Mouse (Mus musculus) MEL (cell line): ENCODE results near the gene Olfr71. TPM values are rescaled to one million over a fixed set of nuclear protein-coding genes. Genes with fewer than 3 reads are reported as not detected.

Source experiments
- DNase-seq: peaks from one replicate; pipeline ENCODE4 v3.0.0; 2011; ENCODE audit warnings: low read depth, low spot score
- H3K27ac ChIP-seq: 2 replicates; pipeline ENCODE4 v1.5.1; 2012; ENCODE audit warnings: low read depth, mild to moderate bottlenecking, control low read depth, low read length, moderate library complexity; ENCODE audit not compliant: control insufficient read depth
- H3K27me3 ChIP-seq, 2 experiments: fragments of 150-350 bp in 1 of 2; sonication (generic) in 1 of 2; 2 replicates each; pipeline ENCODE4 v1.6.1; 2012; ENCODE audit warnings: low read length in 2 of 2, mild to moderate bottlenecking in 2 of 2, improper control_type of control experiment in 1 of 2, moderate library complexity in 1 of 2; ENCODE audit not compliant: insufficient read depth in 2 of 2, control insufficient read depth in 1 of 2
- H3K36me3 ChIP-seq, 2 experiments: 2 replicates each; pipeline ENCODE4 v1.6.1; 2012 to 2014; ENCODE audit warnings: low read length in 2 of 2, improper control_type of control experiment in 1 of 2, inconsistent platforms in 1 of 2, mild to moderate bottlenecking in 1 of 2; ENCODE audit not compliant: insufficient read depth in 2 of 2, control insufficient read depth in 1 of 2
- H3K4me1 ChIP-seq, 2 experiments: fragments of 150-350 bp in 1 of 2; sonication (generic) in 1 of 2; 2 replicates each; pipeline ENCODE4 v1.6.1; 2012; ENCODE audit warnings: low read length in 2 of 2, improper control_type of control experiment in 1 of 2, mild to moderate bottlenecking in 1 of 2; ENCODE audit not compliant: insufficient read depth in 2 of 2, control insufficient read depth in 1 of 2
- H3K4me3 ChIP-seq, 2 experiments: fragments of 150-350 bp in 1 of 2; sonication (generic) in 1 of 2; 2 replicates each; pipeline ENCODE4 v1.5.1; 2012; ENCODE audit warnings: low read depth in 2 of 2, low read length in 2 of 2, mild to moderate bottlenecking in 2 of 2, moderate library complexity in 2 of 2, control low read depth in 1 of 2, improper control_type of control experiment in 1 of 2; ENCODE audit not compliant: control insufficient read depth in 1 of 2, insufficient read depth in 1 of 2
- H3K79me2 ChIP-seq: 2 replicates; pipeline ENCODE4 v1.6.1; 2012; ENCODE audit warnings: mild to moderate bottlenecking, low read length, moderate library complexity; ENCODE audit not compliant: control insufficient read depth, poor library complexity, insufficient read depth
- H3K9ac ChIP-seq: 2 replicates; pipeline ENCODE4 v1.6.1; 2012; ENCODE audit warnings: low read depth, mild to moderate bottlenecking, control low read depth, low read length, moderate library complexity; ENCODE audit not compliant: control insufficient read depth, poor library complexity, severe bottlenecking
- H3K9me3 ChIP-seq: fragments of 150-350 bp; sonication (generic); replicated peaks from 2 replicates; pipeline ENCODE4 v1.6.1; 2012; ENCODE audit warnings: mild to moderate bottlenecking, low read length, improper control_type of control experiment, moderate library complexity; ENCODE audit not compliant: insufficient read depth
- BHLHE40 ChIP-seq: IDR thresholded peaks from 2 replicates; pipeline ENCODE4 v1.6.1; 2012; ENCODE audit warnings: low read depth, mild to moderate bottlenecking, inconsistent platforms, low read length, improper control_type of control experiment, borderline replicate concordance
- CHD1 ChIP-seq: IDR thresholded peaks from 2 replicates; pipeline ENCODE4 v1.6.1; 2012; ENCODE audit warnings: low read depth, mild to moderate bottlenecking, inconsistent platforms, low read length, improper control_type of control experiment
- CHD2 ChIP-seq: IDR thresholded peaks from 2 replicates; pipeline ENCODE4 v1.6.1; 2011; ENCODE audit warnings: low read length, improper control_type of control experiment
- CTCF ChIP-seq, 3 experiments: IDR thresholded peaks in 2 of 3; conservative IDR thresholded peaks in 1 of 3; 2 replicates each; pipeline ENCODE4 v1.5.1; 2011 to 2012; ENCODE audit warnings: low read length in 3 of 3, low read depth in 2 of 3, mild to moderate bottlenecking in 2 of 3, improper control_type of control experiment in 1 of 3, inconsistent platforms in 1 of 3, mixed read lengths in 1 of 3, moderate library complexity in 1 of 3; ENCODE audit not compliant: control insufficient read depth in 1 of 3, insufficient read depth in 1 of 3, poor library complexity in 1 of 3, severe bottlenecking in 1 of 3
- E2F4 ChIP-seq: IDR thresholded peaks from 2 replicates; pipeline ENCODE4 v1.6.1; 2011; ENCODE audit warnings: low read depth, low read length, improper control_type of control experiment, borderline replicate concordance
- ELF1 ChIP-seq: IDR thresholded peaks from 2 replicates; pipeline ENCODE4 v1.6.1; 2014; ENCODE audit warnings: low read depth, mild to moderate bottlenecking, inconsistent platforms, low read length, improper control_type of control experiment, moderate library complexity
- EP300 ChIP-seq, 2 experiments: IDR thresholded peaks; 2 replicates each; pipeline ENCODE4 v1.6.1; 2011; ENCODE audit warnings: improper control_type of control experiment in 2 of 2, low read length in 2 of 2, low read depth in 1 of 2, mild to moderate bottlenecking in 1 of 2
- ETS1 ChIP-seq: IDR thresholded peaks from 2 replicates; pipeline ENCODE4 v1.6.1; 2012; ENCODE audit warnings: low read depth, mild to moderate bottlenecking, inconsistent platforms, low read length, improper control_type of control experiment, moderate library complexity
- HCFC1 ChIP-seq: IDR thresholded peaks from 2 replicates; pipeline ENCODE4 v1.6.1; 2012; ENCODE audit warnings: low read depth, mild to moderate bottlenecking, inconsistent platforms, low read length, improper control_type of control experiment, moderate library complexity
- KAT2A ChIP-seq: conservative IDR thresholded peaks from 2 replicates; pipeline ENCODE4 v1.6.1; 2012; ENCODE audit warnings: low read depth, low read length, improper control_type of control experiment, inconsistent platforms
- MAFK ChIP-seq: IDR thresholded peaks from 2 replicates; pipeline ENCODE4 v1.6.1; 2011; ENCODE audit warnings: low read depth, mild to moderate bottlenecking, low read length, improper control_type of control experiment, borderline replicate concordance
- MAZ ChIP-seq: IDR thresholded peaks from 2 replicates; pipeline ENCODE4 v1.6.1; 2012; ENCODE audit warnings: low read depth, mild to moderate bottlenecking, inconsistent platforms, low read length, improper control_type of control experiment
- MEF2A ChIP-seq: IDR thresholded peaks from 2 replicates; pipeline ENCODE4 v1.6.1; 2014; ENCODE audit warnings: low read depth, mild to moderate bottlenecking, inconsistent platforms, low read length, improper control_type of control experiment; ENCODE audit not compliant: poor library complexity, insufficient replicate concordance, severe bottlenecking; ENCODE audit errors: extremely low read depth
- MXI1 ChIP-seq: IDR thresholded peaks from 2 replicates; pipeline ENCODE4 v1.6.1; 2011; ENCODE audit warnings: mild to moderate bottlenecking, low read depth, low read length, improper control_type of control experiment
- MYB ChIP-seq: IDR thresholded peaks from 2 replicates; pipeline ENCODE4 v1.6.1; 2011; ENCODE audit warnings: mild to moderate bottlenecking, low read depth, low read length, improper control_type of control experiment
- MYC ChIP-seq: IDR thresholded peaks from 2 replicates; pipeline ENCODE4 v1.6.1; 2011; ENCODE audit warnings: low read depth, mild to moderate bottlenecking, low read length, improper control_type of control experiment, moderate library complexity
- NELFE ChIP-seq: IDR thresholded peaks from 2 replicates; pipeline ENCODE4 v1.6.1; 2011; ENCODE audit warnings: low read depth, low read length, improper control_type of control experiment
- NRF1 ChIP-seq: IDR thresholded peaks from 2 replicates; pipeline ENCODE4 v1.6.1; 2014; ENCODE audit warnings: low read depth, mild to moderate bottlenecking, inconsistent platforms, low read length, improper control_type of control experiment, moderate library complexity; ENCODE audit not compliant: poor library complexity, insufficient read depth, severe bottlenecking
- POLR2AphosphoS2 ChIP-seq: IDR thresholded peaks from 2 replicates; pipeline ENCODE4 v1.6.1; 2011; ENCODE audit warnings: low read length, improper control_type of control experiment
- POLR2AphosphoS5 ChIP-seq: IDR thresholded peaks from 2 replicates; pipeline ENCODE4 v1.6.1; 2012; ENCODE audit warnings: low read depth, borderline replicate concordance, mild to moderate bottlenecking, inconsistent platforms, low read length, moderate library complexity, mixed read lengths
- RCOR1 ChIP-seq: IDR thresholded peaks from 2 replicates; pipeline ENCODE4 v1.6.1; 2012; ENCODE audit warnings: low read depth, mild to moderate bottlenecking, inconsistent platforms, low read length, improper control_type of control experiment
- TAL1 ChIP-seq: IDR thresholded peaks from 2 replicates; pipeline ENCODE4 v1.6.1; 2012; ENCODE audit warnings: mild to moderate bottlenecking, inconsistent platforms, low read length, moderate library complexity, mixed read lengths
- TCF12 ChIP-seq: IDR thresholded peaks from 2 replicates; pipeline ENCODE4 v1.6.1; 2014; ENCODE audit warnings: low read depth, mild to moderate bottlenecking, inconsistent platforms, low read length, improper control_type of control experiment, moderate library complexity
- USF1 ChIP-seq: IDR thresholded peaks from 2 replicates; pipeline ENCODE4 v1.6.1; 2014; ENCODE audit warnings: low read depth, mild to moderate bottlenecking, inconsistent platforms, low read length, improper control_type of control experiment, moderate library complexity
- USF2 ChIP-seq, 2 experiments: IDR thresholded peaks; 2 replicates each; pipeline ENCODE4 v1.6.1; 2011 to 2012; ENCODE audit warnings: improper control_type of control experiment in 2 of 2, low read length in 2 of 2, borderline replicate concordance in 1 of 2, inconsistent platforms in 1 of 2, low read depth in 1 of 2, mild to moderate bottlenecking in 1 of 2; ENCODE audit not compliant: insufficient read depth in 1 of 2
- ZKSCAN1 ChIP-seq: IDR thresholded peaks from 2 replicates; pipeline ENCODE4 v1.6.1; 2012; ENCODE audit warnings: low read depth, mild to moderate bottlenecking, inconsistent platforms, low read length, improper control_type of control experiment, moderate library complexity
- ZMIZ1 ChIP-seq: IDR thresholded peaks from 2 replicates; pipeline ENCODE4 v1.6.1; 2012; ENCODE audit warnings: low read depth, mild to moderate bottlenecking, inconsistent platforms, low read length, improper control_type of control experiment, moderate library complexity
- ZNF384 ChIP-seq: IDR thresholded peaks from 2 replicates; pipeline ENCODE4 v1.6.1; 2012; ENCODE audit warnings: low read depth, mild to moderate bottlenecking, inconsistent platforms, low read length, improper control_type of control experiment
- polyA plus RNA-seq, 2 experiments: library from polyadenylated mRNA; stranded (reverse) in 1 of 2; unstranded in 1 of 2; fragments of >175 nt in 1 of 2; fragments of >200 nt in 1 of 2; gene quantifications; 2 replicates each; pipeline versions ENCODE4 v1.2.1 to v1.2.4; 2012; ENCODE audit warnings: low replicate concordance in 2 of 2, low read depth in 1 of 2; ENCODE audit not compliant: insufficient read length in 2 of 2, insufficient read depth in 1 of 2, missing spikeins in 1 of 2
- total RNA-seq: library from RNA; depleted of rRNA; stranded (reverse); fragments of 300-350 nt; gene quantifications from 2 replicates; pipeline ENCODE4 v1.2.3, GENCODE M21; 2012

The Olfr71 gene
- total and polyA plus RNA-seq, 3 experiments: not detected

- Histone ChIP-seq H3K27ac (no peak overlapping the region), H3K36me3 (no peaks in the 10 kb centered on the region), H3K9me3 (no peaks in the 10 kb centered on the region), H3K4me1 (no peaks in the 10 kb centered on the region), H3K4me3 (no peak overlapping the region), H3K27me3 (peaks cover 6 to 10% of the 10 kb centered on the region in 2 experiments; a peak in 3 of 4 replicates), H3K9ac (no peak overlapping the region), H3K79me2 (no peaks in the 10 kb centered on the region)
- DNase-seq: no peak
- TF ChIP-seq USF2 (IDR thresholded peaks at IDR 0.05; ENCODE audit: borderline replicate concordance in 1 of 2, insufficient read depth in 1 of 2, low read depth in 1 of 2, low read length in 2 of 2) (no peak), POLR2AphosphoS5 (no peak), CHD1 (no peak), ETS1 (no peak), POLR2AphosphoS2 (no peak), ZNF384 (no peak), USF1 (no peak), CTCF (IDR thresholded peaks at IDR 0.05 in 2 of 3, conservative IDR thresholded peaks at IDR 0.05 in 1 of 3; ENCODE audit: control insufficient read depth in 1 of 3, insufficient read depth in 1 of 3, low read depth in 2 of 3, low read length in 3 of 3, poor library complexity in 1 of 3, severe bottlenecking in 1 of 3) (no peak), RCOR1 (no peak), CHD2 (no peak), BHLHE40 (no peak), E2F4 (no peak), TAL1 (no peak), MYB (no peak), KAT2A (no peak), MEF2A (no peak), HCFC1 (no peak), MAFK (no peak), MYC (no peak)
Measured at GRCm38 (mm10) chr4:43722191-43722590, 12.1 kb upstream of the Olfr71 start.

- Histone ChIP-seq H3K36me3 (no peaks in the 10 kb centered on the region), H3K9me3 (no peaks in the 10 kb centered on the region), H3K9ac (no peak overlapping the region), H3K4me1 (no peaks in the 10 kb centered on the region), H3K27ac (no peak overlapping the region), H3K79me2 (no peaks in the 10 kb centered on the region), H3K27me3 (peaks cover 6 to 10% of the 10 kb centered on the region in 2 experiments; a peak in 3 of 4 replicates), H3K4me3 (no peak overlapping the region)
- no peak for DNase-seq
- TF ChIP-seq HCFC1 (no peak), NRF1 (no peak), ZKSCAN1 (no peak), CTCF (IDR thresholded peaks at IDR 0.05 in 2 of 3, conservative IDR thresholded peaks at IDR 0.05 in 1 of 3; ENCODE audit: control insufficient read depth in 1 of 3, insufficient read depth in 1 of 3, low read depth in 2 of 3, low read length in 3 of 3, poor library complexity in 1 of 3, severe bottlenecking in 1 of 3) (no peak), ZMIZ1 (no peak), MXI1 (no peak), ELF1 (no peak), MEF2A (no peak), MAZ (no peak), EP300 (IDR thresholded peaks at IDR 0.05; ENCODE audit: low read depth in 1 of 2, low read length in 2 of 2) (no peak), NELFE (no peak), MYB (no peak), USF1 (no peak), ZNF384 (no peak), TCF12 (no peak), POLR2AphosphoS5 (no peak)
Measured at GRCm38 (mm10) chr4:43720491-43721228, 10.6 kb upstream of the Olfr71 start.
